Mouse (Mus musculus) liver, embryonic 11.5 days (tissue): ENCODE results near the gene Rbfox1. TPM values are rescaled to one million over a fixed set of nuclear protein-coding genes. Genes with fewer than 3 reads are reported as not detected.

Source experiments
- ATAC-seq: fragments of 200-750 bp; cut with Nextera tagmentation; replicated peaks from 2 replicates; pipeline ENCODE4 v1.8.0; 2017; ENCODE audit warnings: moderate number of reproducible peaks, mild to moderate bottlenecking, moderate TSS enrichment, moderate library complexity; ENCODE audit not compliant: low FRiP score
- DNase-seq: peaks from one replicate; pipeline ENCODE4 v3.0.0-alpha.2; 2017; ENCODE audit warnings: low spot score
- H3K27ac ChIP-seq: fragments of 300-500 bp; sonication (generic); 2 replicates; pipeline ENCODE4 v1.5.1; 2014; ENCODE audit warnings: mild to moderate bottlenecking, low read depth, low read length, control low read depth
- H3K27me3 ChIP-seq: fragments of 300-500 bp; sonication (generic); replicated peaks from 2 replicates; pipeline ENCODE4 v1.6.1; 2014; ENCODE audit warnings: low read length, mixed read lengths; ENCODE audit not compliant: control insufficient read depth, insufficient read depth
- H3K36me3 ChIP-seq: fragments of 300-500 bp; sonication (generic); 2 replicates; pipeline ENCODE4 v1.6.1; 2014; ENCODE audit warnings: mild to moderate bottlenecking, low read length, moderate library complexity, mixed read lengths; ENCODE audit not compliant: control insufficient read depth, insufficient read depth
- H3K4me1 ChIP-seq: fragments of 300-500 bp; sonication (generic); replicated peaks from 2 replicates; pipeline ENCODE4 v1.6.1; 2014; ENCODE audit warnings: low read length, mixed read lengths; ENCODE audit not compliant: control insufficient read depth, insufficient read depth
- H3K4me2 ChIP-seq: fragments of 300-500 bp; sonication (generic); 2 replicates; pipeline ENCODE4 v1.6.1; 2014; ENCODE audit warnings: mild to moderate bottlenecking, control low read depth, moderate library complexity
- H3K4me3 ChIP-seq: fragments of 300-500 bp; sonication (generic); 2 replicates; pipeline ENCODE4 v1.5.1; 2014; ENCODE audit warnings: low read depth, low read length, control low read depth
- H3K9ac ChIP-seq: fragments of 300-500 bp; sonication (generic); 2 replicates; pipeline ENCODE4 v1.6.1; 2014; ENCODE audit warnings: low read depth, low read length, control low read depth
- H3K9me3 ChIP-seq: fragments of 300-500 bp; sonication (generic); 2 replicates; pipeline ENCODE4 v1.6.1; 2016; ENCODE audit warnings: low read length, inconsistent platforms, mixed read lengths; ENCODE audit not compliant: control insufficient read depth
- whole genome bisulfite sequencing: fragments of 180-500 bp; shearing (Covaris S2); extraction: QIAGEN DNeasy Blood & Tissue Kit; methylation state at CpG from one replicate; pipeline ENCODE4 v1.1.7; 2014; 5-methylcytosine and 5-hydroxymethylcytosine counted together
- polyA plus RNA-seq: library from polyadenylated mRNA; unstranded; fragments of >200 nt; fragmentation: Nextera tagmentation; extraction: Ambion mirVana; gene quantifications from 2 replicates; pipeline ENCODE4 v1.2.1, GENCODE M21; 2014

Gene Rbfox1
- polyA plus RNA-seq, 1 experiment from 2014 or later: 1.4 TPM

- Histone ChIP-seq H3K27ac (no peak overlapping the region), H3K27me3 (no peaks in the 10 kb centered on the region), H3K36me3 (no peaks in the 10 kb centered on the region), H3K4me2 (no peak overlapping the region), H3K4me1 (no peaks in the 10 kb centered on the region), H3K9ac (no peak overlapping the region), H3K9me3 (no peaks in the 10 kb centered on the region), H3K4me3 (no peak overlapping the region)
- no peak for ATAC-seq
- 86% methylated on average over 4 of the region's 4 CpGs for WGBS
- no peak for DNase-seq
Measured at GRCm38 (mm10) chr16:7257366-7257765, 1372.2 kb downstream of the Rbfox1 start.

- Histone ChIP-seq H3K36me3 (no peaks in the 10 kb centered on the region), H3K4me2 (no peak overlapping the region), H3K9ac (no peak overlapping the region), H3K4me3 (no peak overlapping the region), H3K27ac (no peak overlapping the region), H3K4me1 (no peaks in the 10 kb centered on the region), H3K27me3 (no peaks in the 10 kb centered on the region), H3K9me3 (no peaks in the 10 kb centered on the region)
- ATAC-seq: no peak
- 78% methylated on average over 1 of the region's 1 CpGs for WGBS
- no peak for DNase-seq
Measured at GRCm38 (mm10) chr16:7263261-7263660, 1378.1 kb downstream of the Rbfox1 start.

- DNase-seq (no peak), ATAC-seq (no peak)
- no peak overlapping the region for H3K9ac ChIP-seq
Measured at GRCm38 (mm10) chr16:7265715-7266114, 1380.6 kb downstream of the Rbfox1 start.

GRCm38 (mm10) chr16:7275501-7275900 lies 1390.3 kb downstream of the Rbfox1 start:
- DNase-seq: no peak
- no peak overlapping the region for H3K4me2 ChIP-seq
- 92% methylated on average over 5 of the region's 5 CpGs for WGBS
- H3K4me3 ChIP-seq: no peak overlapping the region
- no peak overlapping the region for H3K27ac ChIP-seq
- H3K36me3 ChIP-seq: no peaks in the 10 kb centered on the region
- no peaks in the 10 kb centered on the region for H3K4me1 ChIP-seq
- no peaks in the 10 kb centered on the region for H3K27me3 ChIP-seq
- H3K9me3 ChIP-seq: no peaks in the 10 kb centered on the region
- no peak overlapping the region for H3K9ac ChIP-seq
- ATAC-seq: no peak

More at GRCm38 (mm10) chr16:7265715-7266114, 1380.6 kb downstream of the Rbfox1 start:
- H3K4me2 ChIP-seq: no peak overlapping the region
- H3K4me1 ChIP-seq: no peaks in the 10 kb centered on the region
- no peaks in the 10 kb centered on the region for H3K36me3 ChIP-seq
- H3K9me3 ChIP-seq: no peaks in the 10 kb centered on the region
- H3K27ac ChIP-seq: no peak overlapping the region
- no peaks in the 10 kb centered on the region for H3K27me3 ChIP-seq
- H3K4me3 ChIP-seq: no peak overlapping the region

GRCm38 (mm10) chr16:7275901-7276300 lies 1390.7 kb downstream of the Rbfox1 start:
- no peak for DNase-seq

GRCm38 (mm10) chr16:7279544-7279943 lies 1394.4 kb downstream of the Rbfox1 start:
- WGBS: 72% methylated on average over 5 of the region's 5 CpGs
- H3K4me3 ChIP-seq: no peak overlapping the region
- no peak overlapping the region for H3K9ac ChIP-seq
- no peak overlapping the region for H3K27ac ChIP-seq
- H3K36me3 ChIP-seq: no peaks in the 10 kb centered on the region
- ATAC-seq (no peak), DNase-seq (no peak)
- H3K27me3 ChIP-seq: no peaks in the 10 kb centered on the region
- no peaks in the 10 kb centered on the region for H3K4me1 ChIP-seq
- no peaks in the 10 kb centered on the region for H3K9me3 ChIP-seq
- H3K4me2 ChIP-seq: no peak overlapping the region

More at GRCm38 (mm10) chr16:7275901-7276300, 1390.7 kb downstream of the Rbfox1 start:
- ATAC-seq: no peak
- Histone ChIP-seq H3K27me3 (no peaks in the 10 kb centered on the region), H3K4me2 (no peak overlapping the region), H3K9ac (no peak overlapping the region), H3K4me1 (no peaks in the 10 kb centered on the region), H3K4me3 (no peak overlapping the region), H3K9me3 (no peaks in the 10 kb centered on the region), H3K36me3 (no peaks in the 10 kb centered on the region), H3K27ac (no peak overlapping the region)
- 28% methylated on average over 1 of the region's 1 CpGs for WGBS

- H3K4me2 ChIP-seq: no peak overlapping the region
- H3K27me3 ChIP-seq: no peaks in the 10 kb centered on the region
- 85% methylated on average over 7 of the region's 7 CpGs for WGBS
- H3K9me3 ChIP-seq: no peaks in the 10 kb centered on the region
- no peaks in the 10 kb centered on the region for H3K36me3 ChIP-seq
- H3K27ac ChIP-seq: no peak overlapping the region
- no peak overlapping the region for H3K9ac ChIP-seq
- ATAC-seq (no peak), DNase-seq (no peak)
- H3K4me3 ChIP-seq: no peak overlapping the region
- no peaks in the 10 kb centered on the region for H3K4me1 ChIP-seq
Measured at GRCm38 (mm10) chr16:7282257-7282656, 1397.1 kb downstream of the Rbfox1 start.

- WGBS: 85% methylated on average over 16 of the region's 16 CpGs
- Histone ChIP-seq H3K36me3 (no peaks in the 10 kb centered on the region), H3K4me3 (no peak overlapping the region), H3K27ac (no peak overlapping the region), H3K4me1 (no peaks in the 10 kb centered on the region), H3K9me3 (no peaks in the 10 kb centered on the region), H3K9ac (no peak overlapping the region), H3K4me2 (no peak overlapping the region), H3K27me3 (no peaks in the 10 kb centered on the region)
- ATAC-seq: no peak
- DNase-seq: no peak
Measured at GRCm38 (mm10) chr16:7292985-7293805, 1408.0 kb downstream of the Rbfox1 start.

- no peaks in the 10 kb centered on the region for H3K9me3 ChIP-seq
- no peak overlapping the region for H3K9ac ChIP-seq
- ATAC-seq (no peak), DNase-seq (no peak)
- WGBS: 69% methylated on average over 3 of the region's 3 CpGs
- no peaks in the 10 kb centered on the region for H3K27me3 ChIP-seq
- H3K4me2 ChIP-seq: no peak overlapping the region
- no peak overlapping the region for H3K27ac ChIP-seq
- H3K4me3 ChIP-seq: no peak overlapping the region
- H3K36me3 ChIP-seq: no peaks in the 10 kb centered on the region
- no peaks in the 10 kb centered on the region for H3K4me1 ChIP-seq
Measured at GRCm38 (mm10) chr16:7302416-7302815, 1417.3 kb downstream of the Rbfox1 start.
